Mouse (Mus musculus) megakaryocyte progenitor cell, adult 5-6 weeks (primary cell): ENCODE data around the gene Gm38100. TPM values are rescaled to one million over a fixed set of nuclear protein-coding genes. Genes with fewer than 3 reads are reported as not detected.

Experiments
- ATAC-seq: replicated peaks from 2 replicates; pipeline ENCODE4 v1.8.0; 2016; ENCODE audit warnings: mild to moderate bottlenecking, moderate TSS enrichment, inconsistent platforms; ENCODE audit not compliant: poor library complexity
- total RNA-seq, 2 experiments: library from RNA; stranded (forward) in 1 of 2; stranded (reverse) in 1 of 2; fragments of 157-497, 149-512 nt in 1 of 2; fragments of 200-1000 nt in 1 of 2; gene quantifications; 2 replicates each; pipeline versions ENCODE4 v1.2.3 to v1.2.4; 2015 to 2017

Gene Gm38100
- total RNA-seq, 2 experiments from 2014 or later: not detected

- ATAC-seq: no peak
Measured at GRCm38 (mm10) chr1:175967004-175967745, 47.0 kb downstream of the Gm38100 start.

GRCm38 (mm10) chr1:175970710-175971109, 50.6 kb downstream of the Gm38100 start:
- ATAC-seq: no peak

Other genes starting within 250 kb of the Gm38100 start
- 0.25 and 0.88 TPM in 2 replicates for gene Opn3, start 227.6 kb upstream of the Gm38100 start, total RNA-seq (2015)
- 0.30 and 0.37 TPM in 2 replicates for gene Opn3, start 227.6 kb upstream of the Gm38100 start, total RNA-seq (2017)
- gene Chml, start 227.4 kb upstream of the Gm38100 start, total RNA-seq (2015): 9.6 and 11.8 TPM in 2 replicates
- gene Chml, start 227.4 kb upstream of the Gm38100 start, total RNA-seq (2017): 16.4 and 17.1 TPM in 2 replicates
- not detected in 2 replicates for gene Wdr64, start 221.7 kb upstream of the Gm38100 start, total RNA-seq (2015)
- not detected in 2 replicates for gene Wdr64, start 221.7 kb upstream of the Gm38100 start, total RNA-seq (2017)
- 59.1 and 64.4 TPM in 2 replicates for gene Exo1, start 39.7 kb upstream of the Gm38100 start, total RNA-seq (2015)
- 30.8 and 30.9 TPM in 2 replicates for gene Exo1, start 39.7 kb upstream of the Gm38100 start, total RNA-seq (2017)
- 0.10 and 0.32 TPM in 2 replicates for gene Rbm8a2, start 58.8 kb downstream of the Gm38100 start, total RNA-seq (2015)
- gene Rbm8a2, start 58.8 kb downstream of the Gm38100 start, total RNA-seq (2017): 0.30 and 0.42 TPM in 2 replicates